10 mouse cellular contexts compared by ENCODE assay signal in genomic region chr3:75864203-75864602, GRCm38 (mm10).
DNase-seq lines count a peak whose midpoint lies in the region; TF ChIP-seq lines count a peak whose summit lies in the region.
"Had no signal": no experiment of that assay in that cellular context is flagged by ENCODE, and none has a peak within 500 bp of the region (broad histone marks: within the 10 kb centered on the region; RNA-seq: fewer than 3 reads in every experiment).

No protein-coding gene starts in this region.

- no peaks in the 10 kb centered on the region for H3K36me3 ChIP-seq in kidney, adult 2 months (ENCODE audit: control insufficient read depth, insufficient read depth, low read length)
- H3K36me3 ChIP-seq: heart, embryonic 15.5 days; lung, embryonic 15.5 days had no signal

- H3K27ac ChIP-seq in kidney, adult 2 months (ENCODE audit: insufficient read depth, low read depth, low read length), result no peak overlapping the region
- H3K27ac ChIP-seq: heart, embryonic 15.5 days; lung, embryonic 15.5 days had no signal

- DNase-seq in kidney, adult 2 months, result peak; percentile 18
- DNase-seq in kidney, adult 11 months, result no peak
- DNase-seq in lung, postnatal 36 days, result peak; percentile 20
- no peak for DNase-seq in lung, postnatal 4 days
- peak; percentile 62 for DNase-seq in NIH3T3 (ENCODE audit: low read depth)
- peak; percentile 2 for DNase-seq in left cerebral cortex, postnatal 4 days
- no peak for DNase-seq in urinary bladder, adult 18-20 months (ENCODE audit: low spot score in 2 of 2)
- DNase-seq in heart, postnatal 25 days (ENCODE audit: low spot score), result no peak

- WGBS in kidney, adult 2 months, result 21% methylated on average over 2 of the region's 2 CpGs

- TF ChIP-seq CTCF in kidney, adult 2 months (conservative IDR thresholded peaks at IDR 0.05; ENCODE audit: insufficient read depth, insufficient read length, low read depth, low read length), result no peak

- no peak for TF ChIP-seq POLR2A in kidney, adult 2 months (IDR thresholded peaks at IDR 0.05; ENCODE audit: low read depth, low read length)

- no peak overlapping the region for H3K4me3 ChIP-seq in kidney, adult 2 months (ENCODE audit: insufficient read depth, low read depth, low read length)
- H3K4me3 ChIP-seq: heart, embryonic 15.5 days; lung, embryonic 15.5 days had no signal

- intact Hi-C loops in left cerebral cortex, postnatal 4 days (cut with DNase I), result no loop called here
- intact Hi-C loops in heart, postnatal 25 days (cut with DNase I), result no loop called here

- no peaks in the 10 kb centered on the region for H3K4me1 ChIP-seq in kidney, adult 2 months (ENCODE audit: control insufficient read depth, insufficient read depth, low read length)
- H3K4me1 ChIP-seq: heart, embryonic 15.5 days had no signal

- no peaks in the 10 kb centered on the region for H3K27me3 ChIP-seq in kidney, adult 2 months (replicated peaks; ENCODE audit: control insufficient read depth, insufficient read depth, low read length)
- H3K27me3 ChIP-seq: heart, embryonic 15.5 days; lung, embryonic 15.5 days had no signal

Comparison
In these comparisons a context has a peak if more than half of its experiments do, and no peak if none do; other contexts are left out.
1. DNase-seq: peak in kidney, adult 2 months (single experiment), lung, postnatal 36 days (single experiment), NIH3T3 (single experiment) and left cerebral cortex, postnatal 4 days (single experiment); none in kidney, adult 11 months (single experiment), lung, postnatal 4 days (0 of 2), urinary bladder, adult 18-20 months (0 of 2) and heart, postnatal 25 days (single experiment).